Mouse (Mus musculus): ENCODE results near the gene Lekr1.

GRCm38 (mm10) chr3:65623057-65623456, 43.0 kb upstream of the Lekr1 start:
- TF ChIP-seq CTCF (IDR thresholded peaks at IDR 0.05; ENCODE audit: borderline replicate concordance, extremely low read depth, insufficient read depth, insufficient read length) (no peak), POLR2A (IDR thresholded peaks at IDR 0.05; ENCODE audit: borderline replicate concordance, extremely low read depth, insufficient read depth, insufficient read length, poor library complexity, severe bottlenecking) (no peak)
